Mouse (Mus musculus): ENCODE results near the gene 1810046K07Rik.

1810046K07Rik gene

GRCm38 (mm10) chr9:51328731-51329130 lies at the start of gene 1810046K07Rik:
1810046K07Rik (minus strand) TSS chr9:51328917.
- DNase-seq, result no peak

GRCm38 (mm10) chr9:51369560-51369959 lies 40.8 kb upstream of the 1810046K07Rik start:
- no peak for DNase-seq

GRCm38 (mm10) chr9:51367124-51367523 lies 38.4 kb upstream of the 1810046K07Rik start:
- no peak for DNase-seq

GRCm38 (mm10) chr9:51364059-51364458 lies 35.3 kb upstream of the 1810046K07Rik start:
- no peak for DNase-seq

- DNase-seq, result no peak
Measured at GRCm38 (mm10) chr9:51353511-51353910, 24.8 kb upstream of the 1810046K07Rik start.

- no peak for DNase-seq
Measured at GRCm38 (mm10) chr9:51352896-51353295, 24.2 kb upstream of the 1810046K07Rik start.

- DNase-seq, result no peak
Measured at GRCm38 (mm10) chr9:51349422-51349821, 20.7 kb upstream of the 1810046K07Rik start.

GRCm38 (mm10) chr9:51345768-51346167 lies 17.1 kb upstream of the 1810046K07Rik start:
- DNase-seq, result no peak

GRCm38 (mm10) chr9:51335294-51336010 lies 6.7 kb upstream of the 1810046K07Rik start:
- peak; percentile 89 to 91 for DNase-seq

- DNase-seq, result no peak
Measured at GRCm38 (mm10) chr9:51331449-51332238, 2.9 kb upstream of the 1810046K07Rik start.

GRCm38 (mm10) chr9:51327555-51327903 lies 1.2 kb downstream of the 1810046K07Rik start:
- no peak for DNase-seq

- no peak for DNase-seq
Measured at GRCm38 (mm10) chr9:51326619-51327554, 1.8 kb downstream of the 1810046K07Rik start.

- DNase-seq, result no peak
Measured at GRCm38 (mm10) chr9:51324406-51325065, 4.2 kb downstream of the 1810046K07Rik start.

- no peak for DNase-seq
Measured at GRCm38 (mm10) chr9:51320096-51320495, 8.6 kb downstream of the 1810046K07Rik start.

GRCm38 (mm10) chr9:51318246-51318645 lies 10.5 kb downstream of the 1810046K07Rik start:
- DNase-seq, result no peak

- no peak for DNase-seq
Measured at GRCm38 (mm10) chr9:51317322-51317721, 11.4 kb downstream of the 1810046K07Rik start.

GRCm38 (mm10) chr9:51315402-51316063 lies 13.2 kb downstream of the 1810046K07Rik start:
- DNase-seq, result no peak

- DNase-seq, result peak; percentile 36
Measured at GRCm38 (mm10) chr9:51312554-51313317, 16.0 kb downstream of the 1810046K07Rik start.

- DNase-seq, result no peak
Measured at GRCm38 (mm10) chr9:51310515-51310914, 18.2 kb downstream of the 1810046K07Rik start.

- no peak for DNase-seq
Measured at GRCm38 (mm10) chr9:51306351-51306750, 22.4 kb downstream of the 1810046K07Rik start.

GRCm38 (mm10) chr9:51305146-51305545 lies 23.6 kb downstream of the 1810046K07Rik start:
- DNase-seq, result no peak

Data from kidney, postnatal 4 days (tissue).